Mouse (Mus musculus) T-helper 17 cell (primary cell): ENCODE measurements around the gene Ccr5.
"Not testable (repeated sequence)": the region's sequence is repeated elsewhere in the genome, so short reads cannot be mapped to it uniquely, and the experiment has no call there.

Experiments
- in situ Hi-C, 2 experiments: fragments of 300-600 bp; cut with MboI, MseI; formaldehyde crosslinking; loops; 1 replicate in 1 of 2; 2 replicates in 1 of 2; pipeline ENCODE4 v1.15.1; 2025; ENCODE audit warnings: high pct_unique_total_duplicates in 2 of 2

The Ccr5 gene

DNA sequence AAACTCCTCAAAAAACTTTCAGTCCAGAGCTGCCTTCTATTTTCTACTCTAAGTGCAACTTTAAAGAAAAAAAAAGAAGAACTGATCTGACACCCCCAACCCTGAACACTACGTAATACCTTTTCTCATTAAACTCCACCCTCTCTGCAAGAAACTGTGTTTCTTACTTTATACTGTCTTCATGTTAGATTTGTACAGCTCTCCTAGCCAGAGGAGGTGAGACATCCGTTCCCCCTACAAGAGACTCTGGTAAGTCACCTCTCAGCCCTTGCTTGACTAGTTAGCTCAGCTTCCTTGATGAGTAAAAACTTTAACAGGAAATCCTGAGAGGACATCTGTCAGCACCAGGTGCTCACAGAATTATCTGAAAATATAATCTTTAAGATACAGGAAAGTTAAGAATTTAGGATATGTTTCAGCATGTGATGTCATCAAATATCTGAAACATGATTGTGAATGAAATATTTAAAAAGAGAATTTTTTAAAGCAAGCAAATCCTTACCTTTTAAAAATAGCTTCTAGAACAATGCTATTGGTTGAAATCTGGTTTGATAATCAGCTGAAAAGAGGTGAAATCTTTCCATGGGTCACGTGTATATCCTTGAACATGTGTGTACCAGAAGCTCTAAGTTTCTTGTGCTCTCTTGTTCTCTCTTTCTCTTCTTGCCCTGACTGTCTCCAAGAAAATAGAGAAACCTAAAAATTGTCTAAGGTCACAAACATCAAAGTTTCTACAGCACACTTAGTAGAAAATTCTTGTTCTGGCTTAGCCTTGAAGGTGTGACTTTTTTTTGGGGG, at the start of gene Ccr5:
Gene Ccr5 (plus strand): TSS at position 157 of the 798 bp plus-strand sequence.
- in situ Hi-C loops = no loop called here

DNA sequence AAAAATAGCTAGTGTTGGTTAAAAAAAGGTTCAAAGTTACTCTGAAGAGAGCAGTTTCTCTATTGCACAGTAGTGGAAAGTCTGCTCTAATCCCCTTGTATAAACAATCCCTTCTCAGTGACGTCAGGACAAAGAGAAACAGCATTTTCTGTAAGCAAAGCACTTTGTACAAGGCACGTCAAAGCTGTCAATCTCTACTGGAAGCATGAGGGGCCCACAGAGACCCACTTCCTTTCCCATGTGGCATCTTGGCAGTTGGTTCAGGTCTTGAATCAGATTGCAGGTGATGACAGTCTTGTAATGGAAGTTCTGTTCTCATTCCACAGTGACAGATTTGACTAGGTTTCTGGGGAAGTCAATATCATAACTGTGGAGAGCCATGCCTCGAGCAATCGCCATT, 41.5 kb upstream of the Ccr5 start:
- in situ Hi-C loops = loop anchor here in 1 of 2 experiments (10.0 kb wide), 1 partner anchor 195 kb away; no protein-coding TSS in a partner anchor

DNA sequence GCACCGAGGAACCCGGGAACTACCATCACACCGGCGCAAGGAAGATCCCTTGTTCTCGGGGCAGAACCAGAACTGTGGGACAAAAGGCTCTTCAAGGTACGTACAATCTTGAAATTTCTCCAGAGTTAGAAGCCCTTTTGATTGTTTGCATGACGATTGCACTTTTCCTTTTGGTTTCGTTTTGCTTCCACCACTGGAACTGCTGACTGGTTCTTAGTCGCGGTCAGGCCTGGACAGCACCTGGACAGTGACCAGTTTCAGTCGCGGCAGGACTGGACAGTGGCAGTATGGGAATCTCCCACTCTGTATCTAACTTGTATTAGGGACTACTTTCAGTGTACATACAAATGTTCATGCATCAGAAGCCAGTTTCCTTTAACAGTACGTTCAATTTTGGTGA, 40.9 kb upstream of the Ccr5 start:
- in situ Hi-C loops = not testable (repeated sequence)

DNA sequence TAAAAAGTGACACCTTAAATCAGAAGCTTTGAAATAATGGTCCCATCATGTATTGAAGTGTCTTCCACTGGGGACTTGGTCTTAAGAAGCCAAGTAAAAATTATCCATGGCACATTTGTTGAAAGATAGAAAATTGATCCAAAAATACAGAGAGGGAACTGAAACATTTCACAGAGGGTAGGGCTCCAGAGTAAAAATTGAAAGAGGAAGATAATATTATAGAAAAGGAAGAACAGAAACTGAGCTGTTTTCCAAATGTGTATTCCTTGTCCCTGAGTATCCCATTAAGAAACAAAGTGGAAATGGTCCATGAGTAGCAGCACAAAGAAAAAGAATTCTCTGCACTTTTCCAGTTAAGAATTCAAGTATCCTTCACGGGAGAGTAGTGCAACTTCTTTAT, 30.9 kb upstream of the Ccr5 start:
- in situ Hi-C loops = no loop called here

DNA sequence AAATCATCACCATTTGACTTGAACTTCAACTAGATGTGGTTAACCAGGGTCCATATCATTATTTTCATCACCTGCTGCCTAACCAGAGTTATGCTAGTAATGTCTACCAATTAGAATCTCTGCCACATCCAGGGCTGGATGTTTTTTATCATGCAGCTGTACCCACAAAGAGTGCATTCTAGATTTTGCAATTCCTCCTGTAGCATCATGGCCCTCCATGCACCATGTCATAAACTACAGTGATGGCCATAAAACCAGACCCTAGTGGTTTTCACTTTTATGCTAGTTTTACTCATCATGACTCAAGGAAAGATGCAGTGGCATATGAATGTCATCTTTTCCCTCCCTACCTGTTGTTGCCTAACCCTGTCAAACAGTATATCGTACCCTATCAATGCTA, 22.2 kb upstream of the Ccr5 start:
- in situ Hi-C loops = no loop called here

DNA sequence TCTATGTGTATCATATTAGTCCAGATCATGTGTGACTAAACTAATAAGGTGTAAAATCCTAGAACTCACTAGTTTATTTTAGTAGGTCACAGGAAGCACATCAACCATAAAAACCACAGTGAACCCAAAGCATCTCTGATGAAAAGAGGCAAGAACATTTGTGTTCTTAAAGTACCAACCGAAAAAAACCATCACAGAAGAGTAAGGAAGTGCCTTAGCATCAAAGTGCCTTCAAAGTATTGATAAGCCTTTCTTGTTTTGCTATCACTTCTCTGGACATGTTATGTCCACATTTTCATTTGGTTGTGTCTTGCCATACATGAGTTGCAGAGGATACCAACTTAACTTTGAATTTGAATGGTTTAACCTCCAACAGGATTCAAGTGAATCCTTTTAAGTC, 21.0 kb upstream of the Ccr5 start:
- in situ Hi-C loops = loop anchor here in 1 of 2 experiments (5.0 kb wide), 1 partner anchor 48 kb away; no protein-coding TSS in a partner anchor

DNA sequence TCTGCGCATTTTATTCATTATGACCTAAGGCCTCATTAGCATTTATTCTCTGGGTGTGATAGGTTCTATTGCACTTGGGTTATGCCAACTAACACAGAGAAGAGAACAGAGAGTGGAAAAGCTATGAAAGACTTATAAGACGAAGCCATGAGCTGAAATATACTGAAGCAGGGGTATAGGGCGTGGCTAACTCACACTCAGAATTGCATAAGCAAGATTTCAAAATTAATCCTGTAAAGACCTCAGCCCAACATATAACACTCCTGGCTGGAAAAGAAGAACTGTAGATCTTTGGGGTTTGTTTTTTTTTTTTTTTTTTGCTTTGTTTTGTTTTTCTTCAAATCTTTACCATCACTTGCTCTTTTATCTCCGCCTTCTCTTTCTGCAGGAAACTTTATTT, 19.6 kb upstream of the Ccr5 start, which contains the start of gene Ccr2:
Gene Ccr2 (plus strand): TSS at position 228 of the 400 bp plus-strand sequence.
- in situ Hi-C loops = loop anchor here in 1 of 2 experiments (5.0 kb wide), 1 partner anchor 49 kb away; no protein-coding TSS in a partner anchor

DNA sequence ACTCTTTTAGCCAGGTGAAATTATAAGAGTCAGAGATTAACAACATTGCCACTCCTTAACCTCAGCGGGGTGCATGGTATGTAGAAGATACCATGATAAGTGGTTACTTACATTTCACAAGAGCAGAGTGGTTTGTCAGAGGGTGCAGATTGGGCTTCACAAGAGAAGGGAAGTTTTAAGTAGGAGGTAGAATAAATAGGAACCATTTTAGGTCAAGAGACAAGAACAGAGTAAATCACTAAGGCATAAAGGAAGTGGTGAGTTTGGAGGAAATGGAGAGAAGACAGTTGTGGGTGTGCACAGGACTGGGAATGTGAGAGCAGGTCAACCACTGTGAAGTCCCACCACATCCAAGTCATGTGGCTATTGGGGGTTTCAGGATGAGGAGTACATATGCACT, 18.1 kb upstream of the Ccr5 start:
- in situ Hi-C loops = loop anchor here in 1 of 2 experiments (5.0 kb wide), 1 partner anchor 51 kb away; no protein-coding TSS in a partner anchor

DNA sequence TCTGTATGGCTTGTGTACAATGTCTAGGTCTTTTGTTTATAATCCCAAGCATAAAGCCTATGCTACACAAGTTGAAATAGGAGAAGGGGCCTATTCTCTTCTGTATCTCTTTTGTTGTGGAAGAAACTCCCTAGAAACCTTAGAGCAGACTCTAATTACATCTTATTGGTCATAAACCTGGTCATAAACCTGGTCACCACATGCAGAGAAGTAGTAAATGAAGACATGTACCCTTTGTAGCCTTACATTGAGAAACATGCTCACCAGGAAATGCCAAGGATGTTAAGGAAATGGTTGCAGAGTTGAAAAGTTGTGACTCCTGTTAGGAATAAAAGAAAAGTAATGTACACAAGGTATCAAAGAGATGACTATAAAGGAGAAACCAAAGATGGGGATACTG, 16.1 kb upstream of the Ccr5 start:
- in situ Hi-C loops = no loop called here

DNA sequence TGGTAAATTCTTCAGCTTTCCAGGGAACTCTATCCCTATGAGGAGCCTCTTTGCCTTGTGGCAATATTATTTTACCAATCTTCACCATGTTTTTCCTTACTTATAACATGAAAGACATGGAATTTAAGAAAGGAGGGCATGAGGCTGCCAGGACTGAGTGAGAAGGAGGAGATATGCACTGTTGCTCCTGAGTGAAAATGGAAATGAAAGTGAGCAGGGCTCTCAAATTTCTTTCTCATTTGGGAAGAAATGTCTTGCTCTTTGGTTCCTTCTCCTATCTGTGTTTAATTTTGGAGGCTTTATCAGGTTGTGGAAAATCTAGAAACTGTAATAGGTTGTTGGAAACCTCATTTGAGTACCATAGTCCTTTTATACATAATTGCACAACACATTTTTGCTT, 14.1 kb upstream of the Ccr5 start:
- in situ Hi-C loops = no loop called here

DNA sequence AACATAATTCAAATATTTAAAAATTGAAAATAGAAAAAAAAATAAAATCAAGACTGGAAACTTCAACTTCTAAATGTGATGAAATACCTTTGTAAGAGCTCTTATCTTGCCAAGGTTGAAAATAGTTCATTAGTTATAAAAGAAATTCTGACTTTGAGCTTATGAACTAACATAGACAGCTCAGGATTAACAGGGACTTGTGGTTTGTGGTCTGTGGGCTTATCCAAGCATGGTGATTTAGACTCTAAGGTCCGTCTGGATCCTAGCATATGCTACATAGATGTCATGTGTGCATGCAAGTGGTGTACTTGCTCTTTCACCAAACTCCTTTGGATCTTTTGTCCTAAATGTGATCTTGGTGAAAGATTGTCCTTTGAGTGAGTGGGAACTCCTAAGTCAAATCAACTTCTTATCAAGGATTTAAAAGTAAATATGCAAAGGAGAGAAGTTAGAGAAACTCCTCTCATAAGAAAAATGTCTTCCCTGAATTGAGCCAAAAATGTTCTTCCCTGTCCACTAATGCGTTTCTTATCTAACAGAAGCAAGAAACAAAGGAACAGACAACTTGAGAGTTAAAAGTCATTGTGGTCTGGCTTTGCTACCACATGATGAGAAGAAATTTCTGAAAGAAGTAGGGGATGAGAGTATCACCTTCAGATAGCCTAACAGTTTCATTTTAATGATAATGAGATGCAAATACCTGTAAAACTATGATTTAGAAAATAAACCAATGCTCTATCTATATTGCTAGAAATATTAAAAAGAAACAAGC, 12.8 kb upstream of the Ccr5 start:
- in situ Hi-C loops = no loop called here

DNA sequence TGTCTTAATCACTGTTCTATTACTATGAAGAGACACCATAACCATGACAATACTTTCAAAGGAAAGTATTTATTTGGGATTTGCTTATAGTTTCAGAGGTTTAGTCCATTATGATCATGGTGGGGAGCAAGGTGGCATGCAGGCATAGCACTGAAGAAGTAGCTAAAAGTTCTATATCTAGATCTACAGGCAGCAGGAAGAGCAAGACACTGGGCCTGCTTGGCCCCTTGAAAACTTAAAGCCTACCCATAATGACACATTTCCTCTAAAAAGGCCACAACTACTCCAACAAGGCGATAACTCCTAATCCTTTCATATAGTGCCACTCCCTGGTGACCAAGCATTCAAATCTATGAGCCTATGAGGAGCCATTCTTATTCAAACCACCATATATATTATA, 9.3 kb upstream of the Ccr5 start:
- in situ Hi-C loops = no loop called here

DNA sequence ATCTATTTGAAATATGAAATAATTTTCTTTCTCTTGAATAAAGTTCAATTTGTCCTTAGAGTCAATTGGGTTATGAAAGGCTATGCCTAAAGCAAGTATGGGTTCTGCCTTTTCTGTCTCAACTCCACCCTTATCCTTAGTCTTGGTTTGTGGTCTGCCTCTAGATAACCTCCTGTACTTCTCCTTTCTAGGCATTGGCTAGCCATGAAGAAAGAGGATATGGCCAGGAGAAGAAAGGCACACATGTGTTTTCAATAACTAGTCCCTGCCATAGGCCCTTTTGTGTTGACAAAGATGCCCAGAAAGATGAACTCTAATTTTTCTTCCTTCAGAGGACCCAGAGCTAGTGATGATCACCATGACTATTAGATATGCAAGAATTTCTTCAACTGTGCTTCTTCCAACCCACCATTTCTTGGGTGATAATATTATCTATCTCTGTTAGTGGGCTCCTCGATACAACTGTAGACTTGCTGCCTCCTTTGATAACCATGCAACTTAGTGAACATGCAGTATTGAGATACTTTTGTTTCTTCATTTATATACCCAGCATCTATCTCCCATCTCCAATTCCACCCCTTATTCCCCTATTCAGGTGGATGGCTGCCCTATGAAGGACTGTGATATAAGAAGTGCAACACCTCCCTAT, 8.6 kb upstream of the Ccr5 start:
- in situ Hi-C loops = no loop called here

DNA sequence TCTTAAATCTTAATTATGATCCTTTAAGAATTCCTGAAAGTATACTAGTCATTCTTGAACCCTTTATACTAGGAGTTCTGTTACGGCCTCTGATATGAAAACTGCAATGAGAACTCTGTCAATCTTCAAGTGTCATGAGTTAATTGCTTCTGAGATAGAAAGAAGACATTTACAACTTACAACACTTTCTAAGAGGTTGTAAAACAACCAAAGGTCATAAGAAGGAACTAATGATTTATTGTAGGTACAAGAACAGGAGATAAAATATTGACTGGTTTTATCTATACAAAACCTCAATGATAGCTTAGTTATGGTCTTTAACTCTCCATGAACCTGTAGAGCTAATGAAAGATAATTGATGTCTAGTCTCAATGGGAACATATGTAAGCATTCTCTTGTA, 7.6 kb upstream of the Ccr5 start:
- in situ Hi-C loops = no loop called here

DNA sequence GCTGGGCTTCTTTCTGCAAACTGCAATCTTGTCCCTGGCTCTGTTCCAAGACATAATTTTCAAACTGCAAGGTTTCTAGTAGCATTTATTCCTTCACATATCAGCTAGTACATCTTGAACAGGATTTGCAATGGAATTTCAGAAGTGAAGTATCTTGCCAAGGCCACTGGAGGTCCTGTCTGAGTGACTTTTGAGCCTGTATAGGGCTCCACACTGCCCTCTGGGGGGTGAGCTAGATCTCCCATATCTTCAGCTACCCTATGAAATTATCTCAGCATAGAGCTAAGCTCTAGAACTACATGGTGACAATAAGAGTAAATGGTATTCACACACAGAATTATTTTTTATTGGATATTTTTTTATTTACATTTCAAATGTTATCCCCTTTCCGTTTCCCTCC, 2.9 kb upstream of the Ccr5 start:
- in situ Hi-C loops = no loop called here

DNA sequence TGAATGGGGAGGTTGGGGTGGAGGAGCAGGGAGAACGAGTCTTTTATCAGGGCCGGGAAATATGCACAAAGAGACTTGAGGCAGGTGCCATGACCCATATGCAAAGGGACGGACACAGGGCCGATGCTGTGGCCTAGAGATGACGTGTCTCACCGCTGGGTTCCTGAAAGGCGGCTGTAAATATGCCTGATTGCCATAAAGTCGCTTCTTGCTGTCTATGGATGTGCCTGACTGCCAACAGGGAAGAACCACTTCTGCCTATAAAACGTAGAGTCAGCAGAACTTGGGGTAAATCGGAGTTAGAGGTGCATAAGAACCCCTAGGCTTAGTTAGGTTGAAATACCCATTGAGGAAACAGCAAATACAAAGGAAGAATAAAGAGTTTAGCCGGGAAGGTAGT, 4.2 kb downstream of the Ccr5 start:
- in situ Hi-C loops = loop anchor here (5.0 kb wide), 3 partner anchors 93 to 198 kb away; no protein-coding TSS in a partner anchor

DNA sequence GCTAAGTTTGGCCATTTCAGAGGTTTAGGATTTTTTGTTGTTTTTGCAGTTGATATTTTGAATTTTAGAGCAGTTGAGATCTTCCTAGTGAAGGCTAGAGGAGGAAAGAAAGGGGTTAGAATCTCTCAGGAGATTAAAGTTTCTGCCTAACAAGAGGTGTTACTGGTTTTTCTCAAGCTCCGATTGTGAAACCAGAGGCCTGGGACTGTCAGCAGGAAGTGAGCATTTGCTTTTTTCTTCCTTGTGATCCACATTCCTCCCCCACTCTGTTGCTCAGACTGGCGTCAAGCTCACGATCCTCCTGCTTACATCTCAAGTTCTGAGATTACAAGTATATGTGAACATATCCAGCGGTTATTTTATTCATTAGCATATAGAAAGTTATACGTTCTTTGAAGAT, 5.0 kb downstream of the Ccr5 start:
- in situ Hi-C loops = loop anchor here (5.0 kb wide), 3 partner anchors 94 to 199 kb away; no protein-coding TSS in a partner anchor

DNA sequence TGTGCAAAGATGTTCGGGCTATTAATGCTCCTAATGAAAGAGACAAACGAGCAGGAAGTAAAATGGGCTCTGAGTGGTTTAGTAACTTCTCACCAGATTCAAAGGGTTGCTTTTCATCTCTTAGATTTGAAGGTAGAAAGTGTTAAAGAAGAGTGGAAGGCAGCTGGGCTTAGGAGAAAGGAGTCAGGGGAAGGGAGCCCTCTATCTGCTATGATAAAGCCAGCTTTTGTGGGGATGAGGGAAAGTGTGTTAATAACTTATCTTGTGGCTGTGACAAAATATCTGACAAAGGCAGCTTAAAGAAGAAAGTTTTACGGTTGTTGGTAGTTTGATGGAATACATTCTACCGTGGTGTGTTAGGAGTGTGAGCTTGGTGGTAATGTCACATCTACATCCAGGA, 6.1 kb downstream of the Ccr5 start:
- in situ Hi-C loops = loop anchor here (5.0 kb wide), 3 partner anchors 95 to 200 kb away; no protein-coding TSS in a partner anchor

DNA sequence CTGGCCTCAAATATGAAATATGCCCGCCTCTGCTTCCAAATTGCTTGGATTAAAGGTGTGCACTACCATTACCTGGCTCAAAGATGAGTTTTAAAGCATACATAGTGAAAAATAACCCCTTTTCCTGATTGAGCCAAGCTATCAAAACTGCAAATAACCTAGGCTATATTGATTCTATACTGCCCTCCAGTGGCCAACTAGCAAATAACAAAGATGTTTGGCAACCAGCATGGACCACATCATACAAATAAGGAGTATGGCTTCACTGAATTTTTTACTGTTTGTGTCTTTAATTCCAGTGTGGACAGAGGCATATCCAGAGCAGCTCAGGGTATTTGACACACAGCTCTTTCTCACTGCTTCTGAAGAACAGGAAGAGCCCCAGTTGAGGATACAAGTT, 7.0 kb downstream of the Ccr5 start:
- in situ Hi-C loops = loop anchor here (5.0 kb wide), 3 partner anchors 96 to 201 kb away; no protein-coding TSS in a partner anchor

DNA sequence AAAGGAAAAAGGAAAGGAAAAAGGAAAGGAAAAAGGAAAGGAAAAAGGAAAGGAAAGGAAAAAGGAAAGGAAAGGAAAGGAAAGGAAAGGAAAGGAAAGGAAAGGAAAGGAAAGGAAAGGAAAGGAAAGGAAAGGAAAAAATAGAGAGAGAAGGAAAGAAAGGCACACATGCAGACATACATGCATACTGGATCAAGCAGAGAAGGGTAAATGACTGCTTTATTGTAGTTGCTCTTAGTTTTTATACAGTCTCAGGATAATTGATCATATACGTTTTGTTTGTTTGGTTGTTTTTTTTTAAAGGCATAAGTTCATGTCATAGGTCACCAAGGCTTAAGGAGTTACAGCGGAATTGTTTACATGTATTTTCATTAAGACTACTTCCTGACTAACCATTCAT, 11.6 kb downstream of the Ccr5 start:
- in situ Hi-C loops = loop anchor here in 1 of 2 experiments (10.0 kb wide), 1 partner anchor 278 kb away; the partner anchor contains the start of gene Fyco1

DNA sequence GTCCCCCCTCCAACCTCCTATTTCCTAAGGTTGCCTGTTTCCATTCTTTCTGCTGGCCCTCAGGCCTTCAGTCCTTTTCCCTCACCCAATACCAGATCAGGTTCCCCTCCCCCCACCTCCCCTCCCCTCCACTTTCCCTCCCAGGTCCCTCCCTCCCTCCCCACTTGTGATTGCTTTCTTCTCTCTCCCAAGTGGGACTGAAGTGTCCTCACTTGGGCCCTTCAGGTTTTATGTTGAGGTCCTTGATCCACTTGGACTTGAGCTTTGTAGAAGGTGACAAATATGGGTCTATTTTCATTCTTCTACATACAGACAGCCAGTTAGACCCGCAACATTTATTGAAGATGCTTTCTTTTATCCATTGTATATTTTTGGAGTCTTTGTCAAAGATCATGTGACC, 13.6 kb downstream of the Ccr5 start:
- in situ Hi-C loops = loop anchor here (5.0 to 10.0 kb wide), 2 partner anchors 122 to 280 kb away; partner anchors contain the start of gene Fyco1 (in 1 of the 2)
